Mouse (Mus musculus) left cerebral cortex, postnatal 10 days (tissue): ENCODE results near the gene Gm10271. TPM values are rescaled to one million over a fixed set of nuclear protein-coding genes. Genes with fewer than 3 reads are reported as not detected.

Experiments used
- DNase-seq, 2 experiments: peaks; one replicate each; pipeline ENCODE4 v3.0.0; 2021 to 2022; ENCODE audit warnings: low spot score in 2 of 2, mixed read lengths in 1 of 2; ENCODE audit errors: extremely low spot score in 1 of 2
- intact Hi-C: fragments of 180-260 bp; cut with DNase I; formaldehyde crosslinking; loops from one replicate; pipeline ENCODE4 v1.15.1; 2025
- total RNA-seq, 2 experiments: library from RNA; stranded (reverse); gene quantifications; 2 replicates each; pipeline ENCODE4 v1.2.3; 2021

Gm10271 gene
- total RNA-seq, 2 experiments from 2014 or later, result not detected

GRCm38 (mm10) chr10:116982526-116982925 is 10.1 kb upstream of the Gm10271 start:
- intact Hi-C loops, result loop anchor here (5.0 kb wide), 1 partner anchor 50 kb away; no protein-coding TSS in a partner anchor

GRCm38 (mm10) chr10:116980888-116981287 is 8.5 kb upstream of the Gm10271 start:
- no peak for DNase-seq
- intact Hi-C loops, result loop anchor here (5.0 kb wide), 1 partner anchor 51 kb away; no protein-coding TSS in a partner anchor

More at GRCm38 (mm10) chr10:116982526-116982925, 10.1 kb upstream of the Gm10271 start:
- no peak for DNase-seq

- intact Hi-C loops, result loop anchor here (5.0 kb wide), 1 partner anchor 52 kb away; no protein-coding TSS in a partner anchor
- DNase-seq, result no peak
Measured at GRCm38 (mm10) chr10:116980273-116980672, 7.9 kb upstream of the Gm10271 start.

- intact Hi-C loops, result no loop called here
- DNase-seq, result no peak
Measured at GRCm38 (mm10) chr10:116978841-116979240, 6.4 kb upstream of the Gm10271 start.

- intact Hi-C loops, result no loop called here
- no peak for DNase-seq
Measured at GRCm38 (mm10) chr10:116977858-116978257, 5.4 kb upstream of the Gm10271 start.

- no peak for DNase-seq
- intact Hi-C loops, result no loop called here
Measured at GRCm38 (mm10) chr10:116977455-116977854, 5.0 kb upstream of the Gm10271 start.

- DNase-seq, result no peak
- intact Hi-C loops, result no loop called here
Measured at GRCm38 (mm10) chr10:116968741-116969140, 3.7 kb downstream of the Gm10271 start.

GRCm38 (mm10) chr10:116966065-116966464 is 6.3 kb downstream of the Gm10271 start:
- intact Hi-C loops, result no loop called here
- no peak for DNase-seq

- no peak for DNase-seq
- intact Hi-C loops, result no loop called here
Measured at GRCm38 (mm10) chr10:116965297-116965696, 7.1 kb downstream of the Gm10271 start.

GRCm38 (mm10) chr10:116964571-116964970 is 7.8 kb downstream of the Gm10271 start:
- DNase-seq, result no peak
- intact Hi-C loops, result no loop called here

- intact Hi-C loops, result no loop called here
- no peak for DNase-seq
Measured at GRCm38 (mm10) chr10:116964084-116964483, 8.3 kb downstream of the Gm10271 start.

GRCm38 (mm10) chr10:116962803-116963202 is 9.6 kb downstream of the Gm10271 start:
- DNase-seq, result peak in 1 of 2 experiments; percentile 33
- intact Hi-C loops, result no loop called here

GRCm38 (mm10) chr10:116962152-116962551 is 10.3 kb downstream of the Gm10271 start:
- DNase-seq, result no peak
- intact Hi-C loops, result no loop called here

- intact Hi-C loops, result no loop called here
- no peak for DNase-seq
Measured at GRCm38 (mm10) chr10:116957867-116958551, 14.4 kb downstream of the Gm10271 start.

GRCm38 (mm10) chr10:116956483-116957158 is 15.8 kb downstream of the Gm10271 start:
- intact Hi-C loops, result no loop called here
- DNase-seq, result no peak

- intact Hi-C loops, result no loop called here
- no peak for DNase-seq
Measured at GRCm38 (mm10) chr10:116955191-116955590, 17.2 kb downstream of the Gm10271 start.

GRCm38 (mm10) chr10:116950886-116951285 is 21.5 kb downstream of the Gm10271 start:
- DNase-seq, result no peak
- intact Hi-C loops, result no loop called here

GRCm38 (mm10) chr10:116950009-116950769 is 22.2 kb downstream of the Gm10271 start, which contains the start of gene Rab3ip:
Gene Rab3ip (minus strand): TSS chr10:116950769.
- peak; percentile 84 to 92 for DNase-seq
- intact Hi-C loops, result no loop called here
